Mouse (Mus musculus): Measurements from ENCODE around the gene Man2a1.

The Man2a1 gene

GRCm38 (mm10) chr17:64601751-64602578, 1.4 kb downstream of the Man2a1 start:
- intact Hi-C loops (cut with DNase I), result loop anchor here (2.0 to 10.0 kb wide), 2 partner anchors 101 to 267 kb away; partner anchors contain the start of gene Pja2

- intact Hi-C loops (cut with DNase I), result loop anchor here (10.0 kb wide), 1 partner anchor 268 kb away; the partner anchor contains the start of gene Pja2
These were observed 2.6 kb downstream of the Man2a1 start for GRCm38 (mm10) chr17:64603134-64603533.

GRCm38 (mm10) chr17:64603534-64603933, 3.0 kb downstream of the Man2a1 start:
- intact Hi-C loops (cut with DNase I), result loop anchor here (10.0 kb wide), 1 partner anchor 269 kb away; the partner anchor contains the start of gene Pja2

GRCm38 (mm10) chr17:64604163-64604562, 3.6 kb downstream of the Man2a1 start:
- intact Hi-C loops (cut with DNase I), result loop anchor here (10.0 kb wide), 1 partner anchor 269 kb away; the partner anchor contains the start of gene Pja2

- intact Hi-C loops (cut with DNase I), result loop anchor here (10.0 kb wide), 1 partner anchor 273 kb away; the partner anchor contains the start of gene Pja2
These were observed 7.7 kb downstream of the Man2a1 start for GRCm38 (mm10) chr17:64608228-64608627.

- intact Hi-C loops (cut with DNase I), result loop anchor here (10.0 kb wide), 1 partner anchor 274 kb away; the partner anchor contains the start of gene Pja2
These were observed 8.5 kb downstream of the Man2a1 start for GRCm38 (mm10) chr17:64608923-64609598.

- intact Hi-C loops (cut with DNase I), result loop anchor here (10.0 kb wide), 1 partner anchor 275 kb away; the partner anchor contains the start of gene Pja2
These were observed 9.2 kb downstream of the Man2a1 start for GRCm38 (mm10) chr17:64609741-64610140.

- intact Hi-C loops (cut with DNase I), result no loop called here
These were observed 10.9 kb downstream of the Man2a1 start for GRCm38 (mm10) chr17:64611426-64611825.

- intact Hi-C loops (cut with DNase I), result no loop called here
These were observed 11.8 kb downstream of the Man2a1 start for GRCm38 (mm10) chr17:64612135-64612885.

GRCm38 (mm10) chr17:64612930-64613329, 12.4 kb downstream of the Man2a1 start:
- intact Hi-C loops (cut with DNase I), result no loop called here

- intact Hi-C loops (cut with DNase I), result no loop called here
These were observed 12.8 kb downstream of the Man2a1 start for GRCm38 (mm10) chr17:64613351-64613750.

GRCm38 (mm10) chr17:64614804-64615203, 14.3 kb downstream of the Man2a1 start:
- intact Hi-C loops (cut with DNase I), result no loop called here

GRCm38 (mm10) chr17:64615420-64615819, 14.9 kb downstream of the Man2a1 start:
- intact Hi-C loops (cut with DNase I), result no loop called here

- intact Hi-C loops (cut with DNase I), result no loop called here
These were observed 15.7 kb downstream of the Man2a1 start for GRCm38 (mm10) chr17:64616259-64616658.

GRCm38 (mm10) chr17:64617838-64618237, 17.3 kb downstream of the Man2a1 start:
- intact Hi-C loops (cut with DNase I), result no loop called here

GRCm38 (mm10) chr17:64618996-64619395, 18.5 kb downstream of the Man2a1 start:
- intact Hi-C loops (cut with DNase I), result no loop called here

GRCm38 (mm10) chr17:64620135-64620534, 19.6 kb downstream of the Man2a1 start:
- intact Hi-C loops (cut with DNase I), result no loop called here

- intact Hi-C loops (cut with DNase I), result no loop called here
These were observed 20.1 kb downstream of the Man2a1 start for GRCm38 (mm10) chr17:64620627-64621026.

- intact Hi-C loops (cut with DNase I), result no loop called here
These were observed 20.7 kb downstream of the Man2a1 start for GRCm38 (mm10) chr17:64621226-64621625.

GRCm38 (mm10) chr17:64621649-64622351, 21.3 kb downstream of the Man2a1 start:
- intact Hi-C loops (cut with DNase I), result no loop called here
